Mouse (Mus musculus) splenic B cell, adult 2 months (primary cell): ENCODE measurements around the gene Pygo2.

ENCODE experiments used
- DNase-seq: peaks from one replicate; pipeline ENCODE4 v3.0.0-alpha.2; 2011; ENCODE audit warnings: low read depth, low spot score
- H3K27me3 ChIP-seq: 2 replicates; pipeline ENCODE4 v1.6.1; 2012; ENCODE audit warnings: mild to moderate bottlenecking, low read length, moderate library complexity, mixed read lengths; ENCODE audit not compliant: control insufficient read depth, poor library complexity, insufficient read depth, severe bottlenecking
- H3K36me3 ChIP-seq: 2 replicates; pipeline ENCODE4 v1.6.1; 2012; ENCODE audit warnings: mild to moderate bottlenecking, low read length, moderate library complexity, mixed read lengths; ENCODE audit not compliant: control insufficient read depth, poor library complexity, insufficient read depth, severe bottlenecking

Gene Pygo2

GRCm38 (mm10) chr3:89430171-89431159 lies at the start of gene Pygo2:
Gene Pygo2 (plus strand): TSS chr3:89430214.
- Histone ChIP-seq H3K27me3 (no peaks in the 10 kb centered on the region), H3K36me3 (peaks cover 5% of the 10 kb centered on the region)
- peak; percentile 93 for DNase-seq

- peaks cover 2% of the 10 kb centered on the region for H3K36me3 ChIP-seq
- DNase-seq = no peak
- no peaks in the 10 kb centered on the region for H3K27me3 ChIP-seq
Measured at GRCm38 (mm10) chr3:89380291-89380690, 49.7 kb upstream of the Pygo2 start.

DNA sequence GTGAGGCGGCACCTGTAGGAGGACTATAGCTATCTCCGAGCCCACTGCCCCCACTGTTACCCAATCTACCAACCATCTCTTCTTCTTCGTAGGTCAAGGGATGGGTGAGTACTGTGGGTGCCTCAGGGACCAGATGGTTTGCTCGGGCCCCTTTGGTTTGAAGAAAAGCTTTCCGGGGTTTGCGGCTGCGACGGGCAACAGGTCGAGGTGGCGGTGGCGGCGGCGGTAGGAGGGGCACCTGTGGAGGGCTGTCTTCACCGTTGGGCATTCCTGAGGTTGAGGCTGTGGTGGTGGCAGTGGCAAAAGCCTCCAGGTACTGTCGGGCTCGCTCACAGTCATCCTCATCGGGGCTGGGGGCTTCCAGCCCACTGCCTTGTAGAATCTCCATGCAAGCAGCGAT lies 49.3 kb upstream of the Pygo2 start:
- Histone ChIP-seq H3K27me3 (no peaks in the 10 kb centered on the region), H3K36me3 (peaks cover 2% of the 10 kb centered on the region)
- DNase-seq = no peak

DNA sequence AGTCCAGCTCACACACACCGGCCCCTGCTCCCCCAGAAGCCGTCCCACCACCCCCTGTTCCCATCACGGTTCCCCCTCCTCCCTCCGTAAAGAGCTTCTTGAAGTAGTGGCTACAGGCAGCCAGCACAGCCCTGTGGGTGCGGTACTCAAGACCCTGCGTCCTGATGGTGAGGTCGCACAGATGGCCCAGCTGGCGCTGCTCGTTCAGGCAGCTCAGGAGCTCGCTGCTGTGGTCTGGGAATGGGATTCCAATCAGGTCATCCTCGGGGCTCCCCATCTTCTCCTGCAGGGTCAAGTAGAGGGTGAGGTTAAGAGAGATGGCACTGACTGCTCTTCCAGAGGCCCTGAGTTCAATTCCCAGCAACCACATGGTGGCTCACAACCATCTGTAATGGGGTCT lies 48.8 kb upstream of the Pygo2 start:
- Histone ChIP-seq H3K36me3 (peaks cover 2% of the 10 kb centered on the region), H3K27me3 (no peaks in the 10 kb centered on the region)
- DNase-seq = no peak

DNA sequence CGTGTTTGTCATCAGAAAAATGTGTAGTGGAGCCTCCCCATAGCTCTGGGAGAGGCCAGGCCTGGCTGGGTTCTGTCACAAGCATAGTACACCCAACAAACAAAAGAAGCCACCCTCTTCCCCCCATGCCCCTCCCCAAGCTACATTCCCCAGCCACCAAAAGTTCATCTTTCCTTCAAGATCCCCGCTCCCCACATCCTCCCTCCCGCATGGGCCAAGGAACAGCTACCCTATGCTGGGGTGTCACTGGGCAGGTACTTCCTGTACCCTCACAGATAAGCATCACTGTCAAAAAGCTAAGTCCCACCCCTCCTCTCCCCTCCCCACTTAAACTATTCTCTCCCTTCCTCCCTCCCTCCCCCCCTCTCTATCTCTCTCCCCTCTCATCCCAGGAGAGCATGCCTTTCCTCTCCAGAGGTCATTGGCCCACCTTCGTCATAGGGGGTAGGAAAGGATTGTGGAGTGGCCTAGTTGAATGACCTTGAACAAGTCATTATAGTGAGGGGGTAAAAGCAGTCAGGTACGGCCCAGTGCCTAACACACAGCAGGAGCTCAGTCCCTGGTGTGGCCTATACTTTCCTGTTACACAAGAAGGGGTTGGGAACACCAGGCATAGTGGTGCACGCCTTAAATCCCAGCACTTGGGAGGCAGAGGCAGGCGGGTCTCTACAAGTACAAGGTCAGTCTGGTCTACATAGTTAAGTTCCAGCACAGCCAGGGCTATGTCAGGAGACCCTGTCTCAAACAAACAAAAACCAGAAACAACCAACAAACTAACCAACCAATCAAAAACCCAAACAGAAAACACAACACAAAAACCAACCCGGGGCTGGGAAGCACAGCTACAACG lies 47.8 kb upstream of the Pygo2 start:
- no peaks in the 10 kb centered on the region for H3K27me3 ChIP-seq
- no peak for DNase-seq

GRCm38 (mm10) chr3:89382950-89383349 lies 47.1 kb upstream of the Pygo2 start:
- no peaks in the 10 kb centered on the region for H3K27me3 ChIP-seq
- peaks cover 2% of the 10 kb centered on the region; the same call in 1 of the 2 replicates for H3K36me3 ChIP-seq
- DNase-seq = no peak

More for the DNA sequence above, 47.8 kb upstream of the Pygo2 start:
- H3K36me3 ChIP-seq = peaks cover 2% of the 10 kb centered on the region; the same call in 1 of the 2 replicates

- Histone ChIP-seq H3K36me3 (peaks cover 2% of the 10 kb centered on the region; the same call in 1 of the 2 replicates), H3K27me3 (no peaks in the 10 kb centered on the region)
- DNase-seq = no peak
Measured at GRCm38 (mm10) chr3:89383651-89384255, 46.3 kb upstream of the Pygo2 start.

DNA sequence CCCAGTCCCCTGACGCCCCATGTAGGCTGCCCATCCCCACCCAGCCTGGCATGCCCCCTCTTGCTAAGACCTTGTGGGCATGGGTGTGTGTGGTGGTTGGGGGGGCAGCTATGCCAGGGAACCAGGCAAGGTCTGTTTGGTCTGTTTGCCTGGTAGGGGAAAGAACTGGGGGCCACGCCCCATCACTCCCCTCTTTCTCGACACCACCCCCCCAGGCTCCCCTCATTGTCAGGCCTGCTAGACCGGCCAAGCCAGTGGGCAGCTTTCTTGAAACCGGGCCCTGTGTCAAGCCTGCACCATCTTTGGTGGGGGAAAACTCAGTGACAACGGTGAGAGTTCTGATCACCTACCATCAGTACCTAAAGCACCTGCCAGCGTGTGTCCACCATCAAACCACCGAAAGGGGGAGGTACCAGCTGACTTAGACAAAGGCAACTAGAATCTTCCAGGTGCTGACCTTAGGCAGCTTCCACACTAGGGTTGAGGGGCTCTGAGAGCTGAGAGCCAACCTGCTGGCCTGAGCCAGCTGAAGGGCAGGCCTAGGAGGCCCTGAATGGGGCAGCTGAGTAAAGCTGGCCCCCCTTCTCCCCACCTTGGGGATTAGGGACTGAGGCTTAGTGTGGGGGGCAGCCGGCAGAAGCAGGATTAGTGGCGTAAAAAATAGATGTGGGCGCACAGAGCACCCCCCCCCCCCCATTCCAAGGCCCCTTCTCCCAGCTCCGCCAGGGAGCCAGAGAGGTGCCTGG lies 45.5 kb upstream of the Pygo2 start:
- Histone ChIP-seq H3K36me3 (peaks cover 2% of the 10 kb centered on the region; the same call in 1 of the 2 replicates), H3K27me3 (no peaks in the 10 kb centered on the region)
- no peak for DNase-seq

DNA sequence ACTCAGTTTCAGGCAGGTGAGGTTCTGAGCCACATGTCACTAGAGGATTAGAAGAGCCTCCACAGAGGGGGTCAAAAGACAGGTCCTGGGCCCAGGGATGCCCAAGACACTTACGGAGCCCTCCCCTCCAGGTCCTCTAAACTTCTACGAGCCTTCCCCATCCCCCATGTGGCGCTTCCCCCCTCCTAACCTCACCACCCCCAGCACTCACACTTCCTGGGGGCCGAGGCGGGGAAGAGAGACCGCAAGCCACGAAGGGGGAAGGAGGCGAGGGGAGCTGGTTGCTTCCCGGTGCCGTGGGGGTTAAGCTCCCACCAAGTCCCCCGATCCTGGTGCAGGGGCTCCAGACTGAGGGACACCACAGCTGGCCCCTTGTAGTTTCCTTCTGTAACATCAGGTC lies 44.6 kb upstream of the Pygo2 start:
- DNase-seq = no peak
- Histone ChIP-seq H3K27me3 (no peaks in the 10 kb centered on the region), H3K36me3 (peaks cover under 1% of the 10 kb centered on the region; the same call in 1 of the 2 replicates)

DNA sequence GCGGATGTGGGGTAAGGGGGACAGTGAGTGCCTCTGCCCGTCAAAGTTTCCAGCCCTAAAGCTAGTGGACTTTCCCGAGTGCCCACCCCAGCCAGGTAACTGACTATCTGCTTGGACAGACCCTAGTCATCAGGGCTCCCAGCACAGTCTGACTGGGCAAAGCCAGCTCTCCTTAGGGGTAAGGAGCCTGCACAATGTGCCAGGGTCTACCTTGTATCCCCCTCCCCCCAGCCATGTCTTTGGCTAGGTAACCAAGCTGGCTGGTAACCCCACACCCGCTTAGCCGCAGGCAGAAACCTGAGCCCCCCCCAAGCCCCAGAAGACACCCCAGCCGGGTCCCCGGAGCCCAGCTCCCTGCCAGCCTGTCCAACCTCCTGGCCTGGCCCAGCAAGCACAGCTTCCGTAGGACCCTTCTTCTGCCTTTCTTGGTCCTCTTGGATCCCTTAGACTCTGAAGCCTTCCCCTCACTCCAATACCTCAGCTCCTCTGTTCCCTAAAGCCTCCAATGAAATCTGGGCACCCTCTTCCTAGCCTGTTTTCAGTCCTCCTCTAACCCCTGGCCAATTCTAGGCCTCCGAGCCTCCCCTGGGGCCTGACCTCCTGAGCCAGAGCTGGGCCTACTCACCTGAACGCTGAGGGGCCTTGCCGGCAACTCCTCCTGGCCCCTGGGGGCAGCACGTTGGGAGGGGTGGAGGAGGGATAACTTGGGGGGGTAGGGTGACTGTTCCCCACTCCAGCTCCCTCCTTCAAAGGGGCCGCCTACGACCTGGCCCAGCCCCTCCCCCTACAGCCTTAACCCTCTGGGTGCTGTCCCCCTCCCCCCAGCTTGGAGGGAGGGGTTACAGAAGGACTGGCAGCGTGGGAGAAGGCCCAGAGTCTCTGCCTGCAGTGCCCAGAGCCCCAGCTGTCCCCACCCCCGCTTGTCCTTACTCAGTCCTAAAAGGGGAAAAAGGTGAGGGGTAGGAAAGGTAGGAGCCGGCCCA lies 43.3 kb upstream of the Pygo2 start:
- Histone ChIP-seq H3K36me3 (no peaks in the 10 kb centered on the region; the same call in 1 of the 2 replicates), H3K27me3 (no peaks in the 10 kb centered on the region)
- DNase-seq = no peak

DNA sequence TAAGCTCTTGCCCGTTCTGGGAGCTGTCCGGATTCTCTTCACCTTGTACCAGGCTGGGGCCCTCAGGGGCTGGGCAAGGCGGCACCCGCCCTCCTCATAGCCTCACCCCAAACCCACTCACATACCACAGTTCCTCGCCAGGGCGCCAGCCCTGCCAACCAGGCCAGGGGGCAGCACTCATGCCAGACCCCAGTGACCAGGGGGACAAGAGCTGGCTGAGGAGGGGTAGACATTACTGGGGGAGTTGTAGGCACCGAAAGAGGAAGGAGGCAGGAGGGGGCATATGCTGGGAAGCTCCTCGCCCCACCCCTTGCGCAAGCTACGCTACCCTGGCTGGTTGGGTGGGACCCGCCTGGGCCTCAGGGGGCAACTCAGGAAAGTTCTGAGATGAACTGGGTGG lies 42.4 kb upstream of the Pygo2 start:
- DNase-seq = no peak
- Histone ChIP-seq H3K27me3 (no peaks in the 10 kb centered on the region), H3K36me3 (no peaks in the 10 kb centered on the region; the same call in 1 of the 2 replicates)

- H3K36me3 ChIP-seq = no peaks in the 10 kb centered on the region; the same call in 1 of the 2 replicates
- H3K27me3 ChIP-seq = no peaks in the 10 kb centered on the region
- no peak for DNase-seq
Measured at GRCm38 (mm10) chr3:89388134-89388881, 41.7 kb upstream of the Pygo2 start.
